Comparison of ENCODE assay signal across 10 mouse cellular contexts in genomic region chr2:12317343-12317742, GRCm38 (mm10). TPM values are rescaled to one million over a fixed set of nuclear protein-coding genes. Genes with fewer than 3 reads are reported as not detected.
DNase-seq lines count a peak whose midpoint lies in the region; ATAC-seq lines count a peak whose summit lies in the region.
"Had no signal": no experiment of that assay in that cellular context is flagged by ENCODE, and none has a peak within 500 bp of the region (broad histone marks: within the 10 kb centered on the region; RNA-seq: fewer than 3 reads in every experiment).

No protein-coding gene starts in this region.

- no peak overlapping the region for H3K9ac ChIP-seq in intestine, embryonic 15.5 days

- DNase-seq in heart, adult 11 months: peak; percentile 99
- no peak for DNase-seq in heart, embryonic 10.5 days (ENCODE audit: low spot score)
- peak; percentile 59 to 65 for DNase-seq in B cell, adult 2 months
- DNase-seq in heart, adult 9 months (ENCODE audit: low spot score in 2 of 2): peak; percentile 69 to 83
- peak; percentile 57 to 68 for DNase-seq in lung, postnatal 4 days
- no peak for DNase-seq in ovary, adult 18-20 months (ENCODE audit: low spot score)
- DNase-seq in adrenal gland, postnatal 4 days (ENCODE audit: low spot score in 2 of 2): no peak
- DNase-seq: cerebellum, postnatal 36 days; thymus, postnatal 25 days had no signal

- no peak overlapping the region for H3K4me3 ChIP-seq in heart, embryonic 10.5 days
- H3K4me3 ChIP-seq in intestine, embryonic 15.5 days (replicated peaks): no peak overlapping the region

- H3K27ac ChIP-seq in heart, embryonic 10.5 days: no peak overlapping the region
- H3K27ac ChIP-seq in intestine, embryonic 15.5 days: no peak overlapping the region

- no peaks in the 10 kb centered on the region for H3K27me3 ChIP-seq in heart, embryonic 10.5 days (ENCODE audit: insufficient read depth, poor library complexity, severe bottlenecking)
- no peaks in the 10 kb centered on the region for H3K27me3 ChIP-seq in intestine, embryonic 15.5 days (replicated peaks)

- no peaks in the 10 kb centered on the region for H3K36me3 ChIP-seq in heart, embryonic 10.5 days
- H3K36me3 ChIP-seq in intestine, embryonic 15.5 days: no peaks in the 10 kb centered on the region

- H3K4me1 ChIP-seq in heart, embryonic 10.5 days: peaks cover 3% of the 10 kb centered on the region; the same call in 1 of the 2 replicates
- no peaks in the 10 kb centered on the region; the same call in 1 of the 2 replicates for H3K4me1 ChIP-seq in intestine, embryonic 15.5 days (replicated peaks)

- 84% methylated on average over 5 of the region's 5 CpGs for WGBS in heart, embryonic 10.5 days
- 68% methylated on average over 5 of the region's 5 CpGs for WGBS in intestine, embryonic 15.5 days

- no peaks in the 10 kb centered on the region for H3K9me3 ChIP-seq in heart, embryonic 10.5 days
- no peaks in the 10 kb centered on the region for H3K9me3 ChIP-seq in intestine, embryonic 15.5 days

- no peak overlapping the region for H3K4me2 ChIP-seq in intestine, embryonic 15.5 days (replicated peaks)

- ATAC-seq in intestine, embryonic 15.5 days: no peak

RNA-seq across cellular contexts. Expression of gene Itga8, which starts 15.6 kb away (rescaled TPM):
- 4.4 and 9.3 TPM in 2 replicates for polyA plus RNA-seq in heart, embryonic 10.5 days (2016; fragmentation: Nextera tagmentation; extraction: Ambion mirVana)
- polyA plus RNA-seq in intestine, embryonic 15.5 days (2015; fragmentation: Nextera tagmentation; extraction: Ambion mirVana): 12.2 and 14.5 TPM in 2 replicates
- 10 to 100 TPM; 38.2 to 40.7 TPM for total RNA-seq in adrenal gland, postnatal 4 days (2021)

Comparison
In these comparisons a context has a peak if more than half of its experiments do, and no peak if none do; other contexts are left out.
1. DNase-seq: peak in heart, adult 11 months (single experiment), B cell, adult 2 months (2 of 2), heart, adult 9 months (2 of 2) and lung, postnatal 4 days (2 of 2); none in heart, embryonic 10.5 days (single experiment), ovary, adult 18-20 months (single experiment) and adrenal gland, postnatal 4 days (0 of 2).